Mouse (Mus musculus) right cerebral cortex, postnatal 36 days (tissue): ENCODE measurements around the gene Asb16.
A peak's percentile ranks its signal among the peaks of the same experiment; 100 is the strongest.
"Not testable (repeated sequence)": the region's sequence is repeated elsewhere in the genome, so short reads cannot be mapped to it uniquely, and the experiment has no call there.

Source experiments
- DNase-seq, 2 experiments: peaks; one replicate each; pipeline ENCODE4 v3.0.0; 2022; ENCODE audit warnings: low spot score in 2 of 2, mixed read lengths in 1 of 2

Gene Asb16

GRCm38 (mm10) chr11:102241874-102242273, 26.7 kb upstream of the Asb16 start:
- DNase-seq: no peak

GRCm38 (mm10) chr11:102244926-102245449, 23.6 kb upstream of the Asb16 start:
- DNase-seq: peak; percentile 84 to 86

GRCm38 (mm10) chr11:102245581-102246272, 22.8 kb upstream of the Asb16 start:
- no peak for DNase-seq

- DNase-seq: no peak
Measured at GRCm38 (mm10) chr11:102246273-102246635, 22.3 kb upstream of the Asb16 start.

GRCm38 (mm10) chr11:102246871-102247270, 21.7 kb upstream of the Asb16 start:
- DNase-seq: no peak

- DNase-seq: peak; percentile 82 to 85
Measured at GRCm38 (mm10) chr11:102248630-102249230, 19.8 kb upstream of the Asb16 start, which contains the start of gene BC030867. TSS of gene BC030867 (plus strand) at chr11:102248882.

- DNase-seq: no peak
Measured at GRCm38 (mm10) chr11:102249351-102250090, 19.0 kb upstream of the Asb16 start.

GRCm38 (mm10) chr11:102257514-102257913, 11.0 kb upstream of the Asb16 start:
- DNase-seq: no peak

- DNase-seq: no peak
Measured at GRCm38 (mm10) chr11:102258095-102258494, 10.4 kb upstream of the Asb16 start.

GRCm38 (mm10) chr11:102258521-102258920, 10.0 kb upstream of the Asb16 start:
- DNase-seq: no peak

- no peak for DNase-seq
Measured at GRCm38 (mm10) chr11:102263211-102263610, 5.3 kb upstream of the Asb16 start.

GRCm38 (mm10) chr11:102265816-102266215, 2.7 kb upstream of the Asb16 start:
- DNase-seq: no peak

GRCm38 (mm10) chr11:102266631-102267355, 1.8 kb upstream of the Asb16 start:
- DNase-seq: no peak

- DNase-seq: peak; percentile 34 to 41
Measured at GRCm38 (mm10) chr11:102267480-102267879, 1.1 kb upstream of the Asb16 start.

- DNase-seq: no peak
Measured at GRCm38 (mm10) chr11:102276411-102276915, 7.9 kb downstream of the Asb16 start.

GRCm38 (mm10) chr11:102277754-102278153, 9.2 kb downstream of the Asb16 start:
- no peak for DNase-seq

GRCm38 (mm10) chr11:102279595-102279994, 11.1 kb downstream of the Asb16 start:
- no peak for DNase-seq

GRCm38 (mm10) chr11:102280267-102280666, 11.7 kb downstream of the Asb16 start:
- DNase-seq: not testable (repeated sequence)

- no peak for DNase-seq
Measured at GRCm38 (mm10) chr11:102283922-102284321, 15.4 kb downstream of the Asb16 start.

GRCm38 (mm10) chr11:102284501-102285094, 16.1 kb downstream of the Asb16 start, which contains the start of gene Tmub2:
TSS of gene Tmub2 (plus strand) at chr11:102284931.
- DNase-seq: peak; percentile 96 to 97
